8 mouse cellular contexts compared by ENCODE assay signal in the genomic region with DNA sequence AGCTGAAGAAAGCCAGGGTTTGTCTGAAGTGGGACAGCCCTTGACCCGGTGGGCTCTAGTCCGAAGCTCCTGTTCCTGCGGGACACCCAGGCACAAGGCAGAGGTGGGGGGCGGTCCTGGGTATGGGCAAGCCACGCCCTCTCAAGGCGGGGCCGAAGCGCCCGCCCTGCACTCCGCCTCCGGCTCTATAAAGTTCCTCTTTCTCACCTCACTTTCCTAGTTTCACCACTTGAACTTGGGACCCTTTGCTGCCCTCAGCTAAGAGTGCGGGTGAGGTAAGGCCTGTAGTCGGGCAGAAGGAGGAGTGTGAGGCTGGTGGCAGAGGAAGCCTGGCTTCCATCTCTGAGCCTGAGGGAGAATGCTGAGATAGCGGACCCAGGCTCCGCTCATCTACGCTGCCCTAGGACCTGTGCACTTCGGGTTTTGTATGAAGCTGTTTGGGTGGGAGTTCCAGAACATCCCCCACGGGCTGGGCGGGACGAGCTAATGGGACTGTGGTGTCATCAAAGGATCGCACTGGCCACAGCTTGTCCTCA. TPM values are rescaled to one million over a fixed set of nuclear protein-coding genes. Genes with fewer than 3 reads are reported as not detected.
DNase-seq lines count a peak whose midpoint lies in the region; ATAC-seq lines count a peak whose summit lies in the region.

A gene (plus strand): TSS at position 206 of the 536 bp plus-strand sequence.

- peak within 1 kb of the TSS; percentile 16; the same call in 1 of the 2 replicates for H3K9ac ChIP-seq in forebrain, embryonic 11.5 days (ENCODE audit: low read length)

- under 1% methylated on average over 21 of the region's 21 CpGs for WGBS in forebrain, embryonic 11.5 days
- under 1% methylated on average over 21 of the region's 21 CpGs for WGBS in limb, embryonic 10.5 days

- intact Hi-C loops in left cerebral cortex, postnatal 25 days (cut with DNase I), result no loop called here
- intact Hi-C loops in left cerebral cortex, postnatal 36 days (cut with DNase I), result no loop called here
- intact Hi-C loops in heart, postnatal 36 days (cut with DNase I), result no loop called here

- peaks cover 40% of the 10 kb centered on the region for H3K27me3 ChIP-seq in forebrain, embryonic 11.5 days (ENCODE audit: control insufficient read depth, insufficient read depth, low read length)
- H3K27me3 ChIP-seq in limb, embryonic 10.5 days (ENCODE audit: low read depth, poor library complexity, severe bottlenecking), result peaks cover 74% of the 10 kb centered on the region

- H3K4me3 ChIP-seq in forebrain, embryonic 11.5 days (ENCODE audit: low read depth, low read length), result peak within 1 kb of the TSS; percentile 33
- peak within 1 kb of the TSS; percentile 49 for H3K4me3 ChIP-seq in limb, embryonic 10.5 days

- peaks cover 10% of the 10 kb centered on the region for H3K4me1 ChIP-seq in forebrain, embryonic 11.5 days (replicated peaks; ENCODE audit: control insufficient read depth, insufficient read depth, low read length)
- peaks cover 25% of the 10 kb centered on the region for H3K4me1 ChIP-seq in limb, embryonic 10.5 days

- peak; percentile 7 to 20 for DNase-seq in left cerebral cortex, postnatal 25 days (ENCODE audit: low spot score in 2 of 2)
- no peak for DNase-seq in left cerebral cortex, postnatal 36 days (ENCODE audit: low spot score in 2 of 2)
- peak; percentile 71 for DNase-seq in forebrain, embryonic 11.5 days (ENCODE audit: low spot score)
- DNase-seq in heart, postnatal 36 days, result peak; percentile 51 to 68
- peak; percentile 58 for DNase-seq in limb, embryonic 10.5 days (ENCODE audit: low spot score)
- DNase-seq in mesoderm, embryonic 11.5 days (ENCODE audit: low read depth, low spot score), result peak; percentile 19
- peak; percentile 48 to 76 for DNase-seq in spleen, postnatal 10 days (ENCODE audit: low spot score in 2 of 2)
- no peak for DNase-seq in right cerebral cortex, adult 2 months (ENCODE audit: low spot score in 2 of 2)

- H3K9me3 ChIP-seq in forebrain, embryonic 11.5 days (ENCODE audit: control insufficient read depth, low read length), result no peaks in the 10 kb centered on the region
- no peaks in the 10 kb centered on the region for H3K9me3 ChIP-seq in limb, embryonic 10.5 days (replicated peaks)

- ATAC-seq in forebrain, embryonic 11.5 days (replicated peaks; ENCODE audit: low FRiP score), result peak; percentile 91

- no peaks in the 10 kb centered on the region for H3K36me3 ChIP-seq in forebrain, embryonic 11.5 days (ENCODE audit: control insufficient read depth, insufficient read depth, low read length)
- no peaks in the 10 kb centered on the region for H3K36me3 ChIP-seq in limb, embryonic 10.5 days

- no peak within 1 kb of the TSS for H3K27ac ChIP-seq in forebrain, embryonic 11.5 days (ENCODE audit: low read depth, low read length)
- H3K27ac ChIP-seq in limb, embryonic 10.5 days, result no peak within 1 kb of the TSS

- H3K4me2 ChIP-seq in forebrain, embryonic 11.5 days (ENCODE audit: low read depth, low read length, severe bottlenecking), result peak within 1 kb of the TSS; percentile 74

RNA-seq across cellular contexts. Expression of the gene that starts here (rescaled TPM):
- under 1 TPM; 0.11 to 0.28 TPM for total RNA-seq in left cerebral cortex, postnatal 25 days (2021)
- under 1 TPM; 0.47 to 0.63 TPM for total RNA-seq in left cerebral cortex, postnatal 36 days (2021)
- 0.07 TPM in 1 of 2 replicates, not detected in the other for polyA plus RNA-seq in forebrain, embryonic 11.5 days (2014; fragmentation: Nextera tagmentation; extraction: Ambion mirVana)
- total RNA-seq in heart, postnatal 36 days (2021), result 1 to 10 TPM; 1.2 to 1.7 TPM
- polyA plus RNA-seq in limb, embryonic 10.5 days (2016; fragmentation: Nextera tagmentation; extraction: Ambion mirVana), result not detected in 2 replicates

Comparison
In these comparisons a context has a peak if more than half of its experiments do, and no peak if none do; other contexts are left out.
1. Peak in DNase-seq in left cerebral cortex, postnatal 25 days; RNA of the gene not detected or under 1 TPM.
2. Peak in DNase-seq, ATAC-seq, H3K4me3 ChIP-seq, H3K9ac ChIP-seq and H3K4me2 ChIP-seq in forebrain, embryonic 11.5 days; RNA of the gene not detected or under 1 TPM.
3. Peak in DNase-seq and H3K4me3 ChIP-seq in limb, embryonic 10.5 days; RNA of the gene not detected or under 1 TPM.
4. DNase-seq: peak in heart, postnatal 36 days (2 of 2), mesoderm, embryonic 11.5 days (single experiment) and spleen, postnatal 10 days (2 of 2); none in left cerebral cortex, postnatal 36 days (0 of 2) and right cerebral cortex, adult 2 months (0 of 2).